In genomic region chr2:69129425-69130210, GRCm38 (mm10) we compare ENCODE assay signal across 9 mouse cellular contexts. TPM values are rescaled to one million over a fixed set of nuclear protein-coding genes. Genes with fewer than 3 reads are reported as not detected.
A peak's percentile ranks its signal among the peaks of the same experiment; 100 is the strongest.
DNase-seq lines count a peak whose midpoint lies in the region; ATAC-seq and TF ChIP-seq lines count a peak whose summit lies in the region.
"Had no signal": no experiment of that assay in that cellular context is flagged by ENCODE, and none has a peak within 500 bp of the region (broad histone marks: within the 10 kb centered on the region; RNA-seq: fewer than 3 reads in every experiment).

No protein-coding gene starts in this region.

- TF ChIP-seq CTCF in cortical plate, adult 2 months (IDR thresholded peaks at IDR 0.05; ENCODE audit: extremely low read depth, insufficient read depth, low read length): no peak

- DNase-seq in kidney, adult 11 months: peak; percentile 9
- no peak for DNase-seq in kidney, adult 18-20 months
- peak; percentile 30 for DNase-seq in kidney, postnatal 10 days
- DNase-seq in left cerebral cortex, postnatal 36 days (ENCODE audit: low spot score in 2 of 2): no peak
- no peak for DNase-seq in urinary bladder, adult 2 months (ENCODE audit: low spot score)
- no peak for DNase-seq in cerebellum, postnatal 25 days

- H3K4me1 ChIP-seq in cortical plate, adult 2 months (ENCODE audit: control insufficient read depth, insufficient read depth, low read length): no peaks in the 10 kb centered on the region
- 0 out of 2 replicates have a peak, but pooled peaks cover 4% of the 10 kb centered on the region for H3K4me1 ChIP-seq in heart, embryonic 16.5 days (ENCODE audit: control insufficient read depth, insufficient read depth, low read length)

- H3K9me3 ChIP-seq in heart, embryonic 16.5 days (replicated peaks; ENCODE audit: control insufficient read depth, low read length): no peaks in the 10 kb centered on the region
- H3K9me3 ChIP-seq: liver, embryonic 15.5 days had no signal

- intact Hi-C loops in left cerebral cortex, postnatal 36 days (cut with DNase I): no loop called here

- peak overlapping the region; percentile 43 for H3K27ac ChIP-seq in cortical plate, adult 2 months (ENCODE audit: insufficient read depth, low read length)
- H3K27ac ChIP-seq in heart, embryonic 16.5 days (ENCODE audit: low read length): peak overlapping the region; percentile 75
- H3K27ac ChIP-seq: liver, embryonic 15.5 days had no signal

- no peaks in the 10 kb centered on the region for H3K36me3 ChIP-seq in heart, embryonic 16.5 days (ENCODE audit: control insufficient read depth, insufficient read depth)
- H3K36me3 ChIP-seq: liver, embryonic 15.5 days had no signal

- no peak for TF ChIP-seq POLR2A in cortical plate, adult 2 months (IDR thresholded peaks at IDR 0.05; ENCODE audit: extremely low read depth, insufficient read depth, low read length)

- H3K9ac ChIP-seq in heart, embryonic 16.5 days (ENCODE audit: low read length): no peak overlapping the region
- H3K9ac ChIP-seq: liver, embryonic 15.5 days had no signal

- ATAC-seq in heart, embryonic 16.5 days (replicated peaks; ENCODE audit: extremely low read depth, insufficient read depth, low FRiP score): peak; percentile 49; the same call in 1 of the 2 replicates

- 53% methylated on average over 7 of the region's 7 CpGs for WGBS in heart, embryonic 16.5 days

- H3K27me3 ChIP-seq in heart, embryonic 16.5 days (ENCODE audit: control insufficient read depth, insufficient read depth, low read length): no peaks in the 10 kb centered on the region
- H3K27me3 ChIP-seq: liver, embryonic 15.5 days had no signal

- no peak overlapping the region for H3K4me3 ChIP-seq in cortical plate, adult 2 months (ENCODE audit: insufficient read depth, low read length)
- H3K4me3 ChIP-seq in heart, embryonic 16.5 days (ENCODE audit: low read length): no peak overlapping the region
- H3K4me3 ChIP-seq: liver, embryonic 15.5 days had no signal

- 0 out of 2 replicates have a peak overlapping the region, but pooled peaks have one; percentile 1 for H3K4me2 ChIP-seq in heart, embryonic 16.5 days (ENCODE audit: low read depth, low read length)
- H3K4me2 ChIP-seq: liver, embryonic 15.5 days had no signal

RNA-seq across cellular contexts. Expression of gene Nostrin, which starts 6.0 kb away (rescaled TPM):
- 3.2 and 3.5 TPM in 2 replicates for polyA plus RNA-seq in cortical plate, adult 2 months (2012; rRNA removed)
- polyA plus RNA-seq in heart, embryonic 16.5 days (2015; fragmentation: Nextera tagmentation; extraction: Ambion mirVana): 5.2 and 6.4 TPM in 2 replicates
- total RNA-seq in left cerebral cortex, postnatal 36 days (2021): 1 to 10 TPM; 5.4 to 5.8 TPM
- 6.1 and 7.8 TPM in 2 replicates for polyA plus RNA-seq in urinary bladder, adult 2 months (2012; rRNA removed)

Comparison
In these comparisons a context has a peak if more than half of its experiments do, and no peak if none do; other contexts are left out.
1. DNase-seq: peak in kidney, adult 11 months (single experiment) and kidney, postnatal 10 days (single experiment); none in kidney, adult 18-20 months (single experiment), left cerebral cortex, postnatal 36 days (0 of 2), urinary bladder, adult 2 months (single experiment) and cerebellum, postnatal 25 days (0 of 2).